Mouse (Mus musculus) bone marrow macrophage, adult 2 months (primary cell): ENCODE data around the gene Rin2. TPM values are rescaled to one million over a fixed set of nuclear protein-coding genes. Genes with fewer than 3 reads are reported as not detected.

Experiments
- H3K27ac ChIP-seq: 2 replicates; pipeline ENCODE4 v1.5.1; 2012; ENCODE audit warnings: low read depth, low read length; ENCODE audit not compliant: insufficient read depth
- H3K4me1 ChIP-seq: 2 replicates; pipeline ENCODE4 v1.6.1; 2012; ENCODE audit warnings: low read length; ENCODE audit not compliant: control insufficient read depth, insufficient read depth
- H3K4me3 ChIP-seq: 2 replicates; pipeline ENCODE4 v1.5.1; 2012; ENCODE audit warnings: mild to moderate bottlenecking, low read length, moderate library complexity; ENCODE audit not compliant: insufficient read depth
- CTCF ChIP-seq: IDR thresholded peaks from 2 replicates; pipeline ENCODE4 v1.5.1; 2012; ENCODE audit warnings: low read depth, mild to moderate bottlenecking, low read length, moderate library complexity
- POLR2A ChIP-seq: IDR thresholded peaks from 2 replicates; pipeline ENCODE4 v1.6.1; 2012; ENCODE audit warnings: mild to moderate bottlenecking, low read depth, low read length, borderline replicate concordance
- polyA plus RNA-seq: library from polyadenylated mRNA; stranded (reverse); fragments of >200 nt; gene quantifications from 2 replicates; pipeline ENCODE4 v1.2.4, GENCODE M21; 2012; ENCODE audit not compliant: missing spikeins, insufficient read depth, insufficient read length

Gene Rin2
- polyA plus RNA-seq, 1 experiment: 70.2 TPM

GRCm38 (mm10) chr2:145682924-145683323, 7.9 kb downstream of the Rin2 start:
- Histone ChIP-seq H3K4me1 (peaks cover 4% of the 10 kb centered on the region; the same call in 1 of the 2 replicates), H3K4me3 (no peak overlapping the region), H3K27ac (no peak overlapping the region)
- TF ChIP-seq CTCF (no peak), POLR2A (no peak)

GRCm38 (mm10) chr2:145683536-145683935, 8.5 kb downstream of the Rin2 start:
- no peak for TF ChIP-seq CTCF
- TF ChIP-seq POLR2A: no peak
- H3K4me1 ChIP-seq: peaks cover 4% of the 10 kb centered on the region; the same call in 1 of the 2 replicates
- no peak overlapping the region for H3K4me3 ChIP-seq
- H3K27ac ChIP-seq: no peak overlapping the region

GRCm38 (mm10) chr2:145684151-145684550, 9.1 kb downstream of the Rin2 start:
- Histone ChIP-seq H3K4me1 (peaks cover 4% of the 10 kb centered on the region; the same call in 1 of the 2 replicates), H3K4me3 (no peak overlapping the region), H3K27ac (no peak overlapping the region)
- TF ChIP-seq CTCF: no peak
- TF ChIP-seq POLR2A: no peak

GRCm38 (mm10) chr2:145684891-145685290, 9.9 kb downstream of the Rin2 start:
- Histone ChIP-seq H3K4me3 (no peak overlapping the region), H3K27ac (no peak overlapping the region), H3K4me1 (peaks cover 4% of the 10 kb centered on the region; the same call in 1 of the 2 replicates)
- TF ChIP-seq CTCF (no peak), POLR2A (no peak)

- H3K27ac ChIP-seq: no peak overlapping the region
- TF ChIP-seq CTCF (no peak), POLR2A (no peak)
- H3K4me3 ChIP-seq: no peak overlapping the region
- peaks cover 4% of the 10 kb centered on the region; the same call in 1 of the 2 replicates for H3K4me1 ChIP-seq
Observed at GRCm38 (mm10) chr2:145686017-145686416, 11.0 kb downstream of the Rin2 start.

- Histone ChIP-seq H3K4me1 (peaks cover 5% of the 10 kb centered on the region), H3K4me3 (no peak overlapping the region), H3K27ac (no peak overlapping the region)
- TF ChIP-seq POLR2A (no peak), CTCF (no peak)
Observed at GRCm38 (mm10) chr2:145691367-145692009, 16.5 kb downstream of the Rin2 start.

- TF ChIP-seq POLR2A: no peak
- no peak for TF ChIP-seq CTCF
- Histone ChIP-seq H3K4me1 (peaks cover 3% of the 10 kb centered on the region; the same call in 1 of the 2 replicates), H3K4me3 (no peak overlapping the region), H3K27ac (no peak overlapping the region)
Observed at GRCm38 (mm10) chr2:145697160-145697559, 22.1 kb downstream of the Rin2 start.

GRCm38 (mm10) chr2:145699414-145700071, 24.5 kb downstream of the Rin2 start:
- H3K4me1 ChIP-seq: peaks cover 3% of the 10 kb centered on the region; the same call in 1 of the 2 replicates
- TF ChIP-seq POLR2A (no peak), CTCF (peak; percentile 41)
- no peak overlapping the region for H3K27ac ChIP-seq
- no peak overlapping the region for H3K4me3 ChIP-seq

- TF ChIP-seq CTCF: no peak
- TF ChIP-seq POLR2A: no peak
- Histone ChIP-seq H3K4me1 (peaks cover 3% of the 10 kb centered on the region; the same call in 1 of the 2 replicates), H3K4me3 (no peak overlapping the region), H3K27ac (no peak overlapping the region)
Observed at GRCm38 (mm10) chr2:145700237-145700985, 25.4 kb downstream of the Rin2 start.
